Mouse (Mus musculus) ES-Bruce4 (cell line): Measurements from ENCODE around the gene Ccdc84.

Experiments used
- CTCF ChIP-seq: IDR thresholded peaks from one replicate; pipeline ENCODE4 v1.8.1; 2011; ENCODE audit warnings: low read depth, low read length
- EP300 ChIP-seq: IDR thresholded peaks from 2 replicates; pipeline ENCODE4 v1.6.1; 2011; ENCODE audit warnings: low read depth, low read length; ENCODE audit not compliant: insufficient read depth
- POLR2A ChIP-seq: IDR thresholded peaks from one replicate; pipeline ENCODE4 v1.8.1; 2011; ENCODE audit warnings: low read length; ENCODE audit not compliant: insufficient read depth

DNA sequence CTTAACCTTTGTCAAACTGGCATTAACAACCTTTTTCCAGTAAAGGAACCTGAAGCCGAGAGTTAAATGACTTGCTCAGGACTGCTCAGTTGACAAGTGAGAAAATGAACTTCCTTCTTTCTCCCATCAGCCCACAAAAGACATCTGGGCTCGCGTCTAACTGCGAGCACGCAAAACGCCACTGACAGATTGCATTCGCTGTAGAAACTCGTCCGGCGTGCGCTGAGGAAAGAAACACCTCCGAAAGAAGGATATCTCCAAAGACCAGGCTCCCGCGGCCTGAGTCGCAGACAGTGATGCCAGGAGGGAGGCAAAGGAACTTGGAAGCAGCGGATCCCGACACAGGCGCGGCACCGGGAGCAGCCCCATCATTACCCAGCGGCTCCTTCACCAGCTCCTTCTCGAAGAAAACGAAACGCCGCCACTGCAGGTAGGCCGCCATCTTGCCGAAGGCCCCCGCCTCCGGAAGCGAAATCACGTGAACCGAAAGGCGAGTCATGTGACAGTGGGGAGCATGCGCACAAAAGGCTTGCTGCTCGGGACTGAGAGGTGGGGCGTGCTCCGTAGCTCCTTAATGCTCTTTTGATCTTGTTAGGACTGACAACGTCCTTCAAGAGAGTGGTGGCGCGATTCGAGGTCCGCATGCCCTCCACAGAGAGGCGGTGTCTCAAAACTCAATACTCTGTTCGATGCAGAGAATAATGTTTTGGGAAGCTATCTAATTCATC is 57.0 kb downstream of the Ccdc84 start, which contains the start of gene Vps11:
- TF ChIP-seq CTCF (no peak), POLR2A (peak; percentile 75), EP300 (peak; percentile 81)
